Mouse (Mus musculus) midbrain, embryonic 13.5 days (tissue): ENCODE results near the gene Elp5. TPM values are rescaled to one million over a fixed set of nuclear protein-coding genes. Genes with fewer than 3 reads are reported as not detected.

ENCODE experiments used
- ATAC-seq: fragments of 200-750 bp; cut with Nextera tagmentation; 2 replicates; pipeline ENCODE4 v1.8.0; 2017; ENCODE audit warnings: mild to moderate bottlenecking, moderate TSS enrichment, moderate library complexity
- H3K27ac ChIP-seq: fragments of 300-500 bp; sonication (generic); 2 replicates; pipeline ENCODE4 v1.5.1; 2015; ENCODE audit warnings: inconsistent platforms, mild to moderate bottlenecking, moderate library complexity
- H3K27me3 ChIP-seq: fragments of 300-500 bp; sonication (generic); 2 replicates; pipeline ENCODE4 v1.6.1; 2015; ENCODE audit warnings: mild to moderate bottlenecking, inconsistent platforms
- H3K36me3 ChIP-seq: fragments of 300-500 bp; sonication (generic); 2 replicates; pipeline ENCODE4 v1.6.1; 2015; ENCODE audit warnings: mild to moderate bottlenecking, inconsistent platforms
- H3K4me1 ChIP-seq: fragments of 300-500 bp; sonication (generic); replicated peaks from 2 replicates; pipeline ENCODE4 v1.6.1; 2015; ENCODE audit warnings: inconsistent platforms
- H3K4me2 ChIP-seq: fragments of 300-500 bp; sonication (generic); replicated peaks from 2 replicates; pipeline ENCODE4 v1.6.1; 2015; ENCODE audit warnings: moderate library complexity, mild to moderate bottlenecking, inconsistent platforms
- H3K4me3 ChIP-seq: fragments of 300-500 bp; sonication (generic); replicated peaks from 2 replicates; pipeline ENCODE4 v1.5.1; 2015; ENCODE audit warnings: mild to moderate bottlenecking, inconsistent platforms
- H3K9ac ChIP-seq: fragments of 300-500 bp; sonication (generic); replicated peaks from 2 replicates; pipeline ENCODE4 v1.6.1; 2015; ENCODE audit warnings: mild to moderate bottlenecking, inconsistent platforms
- H3K9me3 ChIP-seq: fragments of 300-500 bp; sonication (generic); 2 replicates; pipeline ENCODE4 v1.6.1; 2016; ENCODE audit warnings: mild to moderate bottlenecking, inconsistent platforms
- WGBS: fragments of 180-500 bp; shearing (Covaris S2); methylation state at CpG from one replicate; pipeline ENCODE4 v1.1.7; 2015; 5-methylcytosine and 5-hydroxymethylcytosine counted together
- polyA plus RNA-seq: library from polyadenylated mRNA; unstranded; fragments of >200 nt; fragmentation: Nextera tagmentation; extraction: Ambion mirVana; gene quantifications from 2 replicates; pipeline ENCODE4 v1.2.1, GENCODE M21; 2015

The Elp5 gene
- polyA plus RNA-seq, 1 experiment from 2014 or later = 156 TPM

DNA sequence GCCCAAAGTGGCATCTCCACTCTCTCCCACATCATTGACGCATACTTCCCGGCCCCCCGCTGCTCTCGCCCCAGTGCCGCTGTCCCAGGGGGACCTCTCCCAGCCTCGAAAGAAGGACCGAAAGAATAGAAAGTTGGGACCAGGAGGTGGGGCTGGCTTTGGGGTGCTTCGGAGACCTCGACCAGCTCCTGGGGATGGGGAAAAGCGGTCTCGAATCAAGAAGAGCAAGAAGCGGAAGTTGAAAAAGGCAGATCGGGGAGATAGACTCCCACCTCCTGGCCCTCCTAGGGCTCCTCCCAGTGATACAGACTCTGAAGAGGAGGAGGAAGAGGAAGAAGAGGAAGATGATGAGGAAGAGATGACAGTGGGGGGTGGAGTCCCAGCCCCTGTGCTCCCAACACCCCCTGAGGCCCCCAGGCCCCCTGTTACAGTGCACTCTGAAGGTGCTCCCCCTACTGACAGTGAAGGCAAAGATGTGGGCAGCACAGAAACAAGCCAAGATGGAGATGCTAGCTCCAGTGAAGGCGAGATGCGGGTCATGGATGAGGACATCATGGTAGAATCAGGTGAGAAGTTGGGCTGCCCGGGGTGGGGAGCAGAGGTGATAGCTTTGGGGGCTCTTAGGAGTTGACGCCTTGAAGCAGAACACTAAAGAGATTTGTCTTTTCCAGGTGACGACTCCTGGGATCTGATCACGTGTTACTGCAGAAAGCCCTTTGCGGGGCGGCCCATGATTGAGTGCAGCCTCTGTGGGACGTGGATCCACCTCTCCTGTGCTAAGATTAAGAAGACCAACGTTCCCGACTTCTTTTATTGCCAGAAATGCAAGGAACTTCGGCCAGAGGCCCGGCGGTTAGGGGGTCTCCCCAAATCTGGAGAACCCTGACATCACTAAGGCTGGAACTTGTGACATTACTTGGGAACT is 16.5 kb upstream of the Elp5 start:
- Histone ChIP-seq H3K4me1 (peaks cover 65% of the 10 kb centered on the region), H3K9me3 (peaks cover 3% of the 10 kb centered on the region; the same call in 1 of the 2 replicates), H3K36me3 (peaks cover 32% of the 10 kb centered on the region), H3K4me3 (peak overlapping the region; percentile 13), H3K27me3 (no peaks in the 10 kb centered on the region), H3K27ac (no peak overlapping the region), H3K4me2 (peak overlapping the region; percentile 18; the same call in 1 of the 2 replicates), H3K9ac (no peak overlapping the region; the same call in 1 of the 2 replicates)
- WGBS = 91% methylated on average over 27 of the region's 27 CpGs
- no peak for ATAC-seq

DNA sequence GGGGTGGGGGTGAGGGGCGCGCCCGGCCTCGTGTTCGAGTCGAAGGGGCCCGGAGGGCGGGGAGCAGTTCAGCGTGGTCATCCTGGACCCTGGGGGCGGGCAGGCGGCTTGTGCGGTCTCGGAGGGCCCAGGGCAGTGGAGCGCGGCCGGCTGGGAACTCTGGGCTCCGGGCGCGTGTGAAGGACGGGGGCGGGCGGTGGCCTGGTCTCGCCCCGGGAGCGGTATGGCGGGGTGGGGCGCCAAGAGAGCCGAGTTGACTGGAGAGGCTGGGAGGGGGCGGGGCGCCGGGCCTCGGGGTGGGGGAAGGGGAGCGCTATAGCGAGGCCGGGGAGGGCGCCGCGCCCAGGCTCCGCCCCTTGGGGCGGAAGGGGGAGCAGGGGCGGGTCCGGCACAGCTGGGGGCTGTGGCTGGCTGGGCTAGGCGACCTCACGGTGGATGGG is 14.8 kb upstream of the Elp5 start:
- under 1% methylated on average over 40 of the region's 44 CpGs for WGBS
- peak; percentile 19; the same call in 1 of the 2 replicates for ATAC-seq
- H3K4me1 ChIP-seq = peaks cover 60% of the 10 kb centered on the region

DNA sequence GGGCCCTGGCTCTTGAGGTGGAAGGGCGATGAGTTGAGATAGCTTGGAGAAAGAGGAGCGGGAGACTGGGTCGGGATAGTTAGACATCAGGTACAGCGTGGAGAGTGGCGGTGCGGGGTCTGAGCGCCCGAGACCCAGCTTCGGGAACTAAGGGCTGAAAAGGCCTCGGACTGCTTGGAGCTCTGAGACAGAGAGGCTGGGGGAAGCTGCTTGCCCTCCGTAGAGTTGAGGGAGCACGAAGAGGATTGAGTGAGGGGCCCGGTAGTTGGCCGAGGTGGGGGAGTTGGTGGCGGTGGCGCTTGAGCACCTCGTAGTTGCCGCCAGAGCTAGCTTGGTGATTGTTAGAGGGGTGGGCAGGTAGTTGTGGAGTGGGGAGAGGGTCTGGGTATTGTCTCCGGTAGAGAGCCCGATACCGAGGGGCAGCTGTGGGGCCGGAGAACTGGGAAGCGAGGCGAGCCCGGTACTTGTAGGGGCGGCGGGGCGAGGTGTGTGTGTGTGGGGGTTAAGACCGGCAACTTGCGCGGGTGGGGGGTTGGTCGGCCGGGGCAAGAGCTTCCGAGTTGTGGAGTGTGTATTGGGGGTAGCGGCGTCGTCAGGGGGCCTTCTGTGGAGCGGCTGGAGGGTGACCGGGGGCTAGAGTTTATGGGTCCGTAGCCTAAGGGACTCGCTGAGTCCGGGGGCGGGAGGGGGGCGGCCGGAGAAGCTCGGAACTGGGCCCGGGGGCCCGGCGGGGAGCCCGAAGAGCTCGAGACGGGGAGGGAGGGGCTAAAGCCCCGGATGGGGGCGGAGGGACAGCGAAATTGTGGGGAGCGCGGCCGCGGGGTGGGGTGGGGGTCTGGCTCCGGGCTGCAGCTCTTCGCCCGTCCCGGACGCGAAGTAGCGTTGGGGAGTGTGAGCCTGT is 14.1 kb upstream of the Elp5 start:
- peak; percentile 1; the same call in 1 of the 2 replicates for ATAC-seq
- H3K9ac ChIP-seq = peak overlapping the region; percentile 88
- no peaks in the 10 kb centered on the region for H3K9me3 ChIP-seq
- H3K36me3 ChIP-seq = peaks cover 36% of the 10 kb centered on the region
- H3K4me1 ChIP-seq = peaks cover 56% of the 10 kb centered on the region
- WGBS = 1% methylated on average over 63 of the region's 66 CpGs
- H3K27ac ChIP-seq = peak overlapping the region; percentile 91
- peak overlapping the region; percentile 91 for H3K4me3 ChIP-seq
- H3K27me3 ChIP-seq = no peaks in the 10 kb centered on the region
- peak overlapping the region; percentile 76 for H3K4me2 ChIP-seq

More for the DNA sequence above, 14.8 kb upstream of the Elp5 start:
- Histone ChIP-seq H3K27me3 (no peaks in the 10 kb centered on the region), H3K9me3 (peaks cover 3% of the 10 kb centered on the region; the same call in 1 of the 2 replicates), H3K27ac (peak overlapping the region; percentile 91), H3K4me3 (peak overlapping the region; percentile 91), H3K36me3 (peaks cover 36% of the 10 kb centered on the region), H3K4me2 (peak overlapping the region; percentile 76), H3K9ac (peak overlapping the region; percentile 88)

DNA sequence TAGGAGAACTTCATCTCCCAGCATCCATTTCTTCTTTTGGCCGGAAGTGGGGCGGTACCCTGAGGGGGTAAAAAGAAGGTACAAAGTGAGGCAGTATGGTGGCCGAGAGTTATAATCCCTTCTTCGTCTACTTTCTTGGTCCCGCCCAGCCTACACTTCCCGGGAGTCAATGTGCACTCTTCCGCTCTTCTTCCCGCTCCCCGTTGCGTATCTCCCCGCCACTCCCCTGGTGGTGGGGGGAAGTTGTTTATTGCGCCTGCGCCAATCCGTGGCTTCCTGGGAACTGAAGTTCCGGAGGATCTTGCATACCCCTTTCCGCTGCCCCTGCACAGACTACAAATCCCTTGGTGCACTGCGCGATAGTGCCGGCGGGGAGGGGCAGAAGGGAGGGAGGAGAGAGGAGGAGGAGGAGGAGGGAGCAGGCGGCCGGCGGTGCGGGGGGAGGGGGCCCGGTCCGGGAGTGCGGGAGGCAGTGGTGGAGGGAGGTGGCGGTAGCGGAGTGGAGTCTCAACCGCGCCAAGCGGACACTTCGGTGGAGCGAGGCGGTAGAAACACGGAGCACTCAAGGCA is 13.2 kb upstream of the Elp5 start, which contains the start of gene Phf23:
Phf23 (plus strand) TSS at position 387 of the 570 bp plus-strand sequence.
- Histone ChIP-seq H3K36me3 (peaks cover 36% of the 10 kb centered on the region), H3K4me3 (peak within 1 kb of the TSS; percentile 91), H3K9me3 (no peaks in the 10 kb centered on the region), H3K27ac (peak within 1 kb of the TSS; percentile 91), H3K9ac (peak within 1 kb of the TSS; percentile 88), H3K27me3 (no peaks in the 10 kb centered on the region), H3K4me1 (peaks cover 52% of the 10 kb centered on the region), H3K4me2 (peak within 1 kb of the TSS; percentile 76)
- under 1% methylated on average over 36 of the region's 36 CpGs for WGBS
- ATAC-seq = peak; percentile 86

DNA sequence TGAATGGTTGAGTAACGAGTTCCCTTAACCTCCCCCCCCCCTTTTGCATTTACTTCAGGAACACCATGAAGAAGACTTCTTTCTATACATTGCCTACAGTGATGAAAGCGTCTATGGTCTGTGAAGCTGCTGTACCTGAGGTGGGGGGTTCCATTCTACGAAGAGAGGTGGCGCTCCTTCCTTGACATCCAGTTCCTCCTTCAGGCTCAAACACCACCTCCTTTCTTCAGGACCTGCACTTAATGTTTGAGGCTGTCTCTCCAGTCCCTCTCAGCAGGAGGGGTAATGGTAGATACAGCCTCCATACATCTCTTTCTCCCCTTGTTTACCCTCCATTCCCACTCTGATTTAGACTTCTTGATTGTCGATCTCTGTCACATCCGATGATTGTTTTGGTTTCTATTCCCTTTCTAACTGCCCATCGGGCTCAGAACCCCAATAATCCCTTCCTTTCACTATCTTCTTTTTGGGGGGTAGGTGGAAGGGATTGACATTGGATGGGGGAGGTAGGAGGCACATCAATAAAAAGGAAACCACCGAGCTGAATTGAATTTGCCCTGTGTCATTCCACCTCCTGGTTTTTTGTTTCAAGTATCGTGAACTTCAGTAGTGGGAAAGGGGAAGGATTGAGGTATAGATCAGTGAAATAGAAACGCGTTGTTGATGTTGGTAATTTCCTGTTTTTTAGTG is 12.2 kb upstream of the Elp5 start:
- peaks cover 50% of the 10 kb centered on the region for H3K4me1 ChIP-seq
- ATAC-seq = no peak
- 0 out of 2 replicates have a peak overlapping the region, but pooled peaks have one; percentile 1 for H3K4me3 ChIP-seq
- H3K27ac ChIP-seq = 0 out of 2 replicates have a peak overlapping the region, but pooled peaks have one; percentile 91
- H3K9ac ChIP-seq = no peak overlapping the region
- H3K4me2 ChIP-seq = peak overlapping the region; percentile 76; the same call in 1 of the 2 replicates
- WGBS = 86% methylated on average over 11 of the region's 11 CpGs
- peaks cover 37% of the 10 kb centered on the region for H3K36me3 ChIP-seq
- H3K27me3 ChIP-seq = no peaks in the 10 kb centered on the region
- no peaks in the 10 kb centered on the region for H3K9me3 ChIP-seq

DNA sequence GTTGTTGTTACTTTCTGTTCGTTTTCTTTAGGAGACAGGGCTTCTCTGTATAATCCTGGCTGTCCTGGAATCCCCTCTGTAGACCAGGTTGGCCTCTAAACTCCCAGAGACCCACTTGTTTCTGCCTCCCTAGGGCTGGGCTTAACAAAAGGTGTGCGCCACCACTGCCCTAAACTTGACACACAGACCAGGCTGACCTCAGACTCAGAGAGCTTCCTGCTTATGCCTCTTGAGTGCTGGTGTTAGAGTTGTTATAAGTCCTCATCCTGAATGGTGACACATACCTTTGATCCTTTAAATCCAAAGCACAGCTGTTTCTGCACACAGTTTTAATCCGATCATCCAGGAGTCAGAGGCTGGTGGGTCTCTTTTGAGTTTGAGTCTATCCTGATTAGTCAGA is 10.6 kb upstream of the Elp5 start:
- no peak for ATAC-seq
- Histone ChIP-seq H3K4me2 (peak overlapping the region; percentile 72), H3K4me1 (peaks cover 38% of the 10 kb centered on the region), H3K4me3 (peak overlapping the region; percentile 75), H3K27me3 (no peaks in the 10 kb centered on the region), H3K9me3 (no peaks in the 10 kb centered on the region), H3K36me3 (peaks cover 37% of the 10 kb centered on the region), H3K27ac (no peak overlapping the region), H3K9ac (peak overlapping the region; percentile 86; the same call in 1 of the 2 replicates)
- 90% methylated on average over 3 of the region's 3 CpGs for WGBS

DNA sequence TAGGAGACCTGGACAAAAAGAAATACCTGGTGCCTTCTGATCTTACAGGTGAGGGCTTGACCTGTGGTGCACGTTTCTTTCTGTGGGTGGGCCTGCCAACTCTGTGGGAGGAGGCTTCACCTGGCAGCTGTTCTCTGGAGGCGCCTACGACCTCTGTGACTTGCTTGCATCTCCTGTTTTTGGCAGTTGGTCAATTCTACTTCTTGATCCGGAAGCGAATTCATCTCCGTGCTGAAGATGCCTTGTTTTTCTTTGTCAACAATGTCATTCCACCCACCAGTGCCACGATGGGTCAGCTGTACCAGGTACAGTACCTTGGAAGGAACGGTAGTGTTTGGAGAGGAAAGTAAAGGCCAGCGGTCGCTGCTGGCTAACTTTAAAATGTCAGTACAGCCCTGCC is 10.1 kb upstream of the Elp5 start:
- peaks cover 42% of the 10 kb centered on the region for H3K36me3 ChIP-seq
- no peak overlapping the region for H3K27ac ChIP-seq
- no peak for ATAC-seq
- peak overlapping the region; percentile 75 for H3K4me3 ChIP-seq
- no peaks in the 10 kb centered on the region for H3K9me3 ChIP-seq
- no peaks in the 10 kb centered on the region for H3K27me3 ChIP-seq
- peaks cover 33% of the 10 kb centered on the region for H3K4me1 ChIP-seq
- 87% methylated on average over 10 of the region's 10 CpGs for WGBS
- peak overlapping the region; percentile 86 for H3K9ac ChIP-seq
- peak overlapping the region; percentile 72 for H3K4me2 ChIP-seq

DNA sequence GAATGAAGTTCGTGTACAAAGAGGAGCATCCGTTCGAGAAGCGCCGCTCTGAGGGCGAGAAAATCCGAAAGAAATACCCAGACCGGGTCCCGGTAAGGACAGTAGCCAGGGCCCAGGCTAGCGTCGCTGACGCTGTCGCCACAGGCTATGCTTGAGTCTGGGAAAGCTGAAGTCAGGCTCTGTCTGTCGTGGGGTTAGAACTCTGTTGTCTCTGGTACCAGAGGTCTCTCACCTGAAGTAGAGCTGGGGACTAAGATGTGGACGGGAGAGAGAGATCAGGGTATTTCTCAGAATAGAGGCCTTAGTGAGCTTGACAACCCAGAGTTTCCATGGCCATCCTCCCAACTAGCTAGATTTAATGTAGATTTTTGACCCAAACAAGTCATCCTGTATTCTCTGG is 9.4 kb upstream of the Elp5 start:
- H3K4me2 ChIP-seq = peak overlapping the region; percentile 72
- no peaks in the 10 kb centered on the region for H3K9me3 ChIP-seq
- H3K27me3 ChIP-seq = no peaks in the 10 kb centered on the region
- peak overlapping the region; percentile 86 for H3K9ac ChIP-seq
- H3K27ac ChIP-seq = peak overlapping the region; percentile 93
- under 1% methylated on average over 15 of the region's 15 CpGs for WGBS
- peaks cover 30% of the 10 kb centered on the region for H3K4me1 ChIP-seq
- ATAC-seq = peak; percentile 31
- H3K4me3 ChIP-seq = peak overlapping the region; percentile 75
- peaks cover 48% of the 10 kb centered on the region for H3K36me3 ChIP-seq

DNA sequence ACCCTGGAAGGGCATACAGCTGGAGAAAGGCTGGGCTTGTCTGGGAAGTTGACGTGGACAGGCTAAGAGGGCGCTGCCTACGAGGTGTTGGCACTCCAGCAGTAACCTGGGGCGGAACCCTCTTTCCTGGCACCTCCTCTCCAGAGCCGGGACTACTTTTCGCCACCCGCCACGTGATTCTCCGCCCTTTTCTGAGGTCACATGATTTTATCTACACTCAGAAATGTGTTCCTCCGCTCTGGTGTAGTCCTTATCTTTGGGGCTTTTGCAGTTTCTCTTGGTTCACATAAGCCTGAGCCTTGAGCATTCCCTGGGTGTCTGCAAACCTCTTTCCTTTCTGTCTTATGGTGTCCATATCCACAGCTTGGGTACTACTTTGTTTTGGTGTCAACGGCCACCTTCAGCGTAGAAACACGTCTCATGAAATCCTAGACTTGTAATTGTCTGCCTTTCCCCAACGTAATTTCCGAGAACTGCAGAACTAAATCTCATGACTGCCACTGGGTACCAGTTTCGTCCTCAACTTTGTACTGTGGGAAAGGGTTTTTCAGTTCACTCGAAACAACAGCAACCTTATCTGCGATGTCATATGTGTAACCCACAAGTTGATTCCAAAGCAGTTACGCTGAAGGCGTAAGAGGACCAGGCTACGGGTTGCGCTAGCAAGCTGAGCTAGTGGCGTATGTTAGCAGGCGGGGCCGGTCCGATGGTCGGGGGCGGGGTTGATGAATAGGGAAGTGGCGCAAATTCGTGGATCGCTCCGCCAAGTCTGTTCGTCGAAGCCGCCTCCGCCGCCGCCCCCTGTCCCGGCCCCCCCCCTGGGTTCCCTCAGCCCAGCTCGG is 8.8 kb upstream of the Elp5 start, which contains the start of gene Gabarap:
Gabarap (plus strand) TSS at position 294 of the 842 bp plus-strand sequence.
- peaks cover 30% of the 10 kb centered on the region for H3K4me1 ChIP-seq
- H3K27me3 ChIP-seq = no peaks in the 10 kb centered on the region
- H3K27ac ChIP-seq = peak within 1 kb of the TSS; percentile 93
- peak; percentile 62 for ATAC-seq
- peak within 1 kb of the TSS; percentile 72 for H3K4me2 ChIP-seq
- no peaks in the 10 kb centered on the region for H3K9me3 ChIP-seq
- H3K4me3 ChIP-seq = peak within 1 kb of the TSS; percentile 75
- peaks cover 55% of the 10 kb centered on the region for H3K36me3 ChIP-seq
- under 1% methylated on average over 40 of the region's 40 CpGs for WGBS
- H3K9ac ChIP-seq = peak within 1 kb of the TSS; percentile 86

DNA sequence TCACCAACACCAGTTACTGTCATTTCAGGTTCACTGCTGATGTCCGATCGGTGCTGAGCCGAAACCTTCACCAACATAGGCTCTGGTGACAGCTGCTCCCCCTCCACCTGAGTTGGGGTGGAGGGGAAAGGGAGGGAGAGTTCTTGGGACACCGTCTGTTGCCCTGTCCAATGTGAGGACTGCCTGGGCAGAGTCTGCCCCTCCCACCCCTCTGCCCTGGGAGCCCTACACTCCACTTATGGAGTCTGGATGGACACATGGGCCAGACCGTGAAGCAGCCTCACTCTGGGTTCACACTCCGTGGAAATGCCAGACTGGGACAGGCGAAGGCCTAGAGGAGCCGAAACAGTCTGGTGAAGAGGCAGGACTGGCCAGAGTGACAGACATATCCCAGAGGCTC is 7.6 kb upstream of the Elp5 start:
- Histone ChIP-seq H3K27me3 (no peaks in the 10 kb centered on the region), H3K4me2 (no peak overlapping the region), H3K27ac (peak overlapping the region; percentile 93; the same call in 1 of the 2 replicates), H3K4me3 (no peak overlapping the region), H3K9ac (no peak overlapping the region), H3K9me3 (no peaks in the 10 kb centered on the region), H3K4me1 (peaks cover 30% of the 10 kb centered on the region), H3K36me3 (peaks cover 64% of the 10 kb centered on the region)
- 88% methylated on average over 8 of the region's 8 CpGs for WGBS
- ATAC-seq = no peak
